Mouse (Mus musculus): Measurements from ENCODE around the gene Tex52. TPM values are rescaled to one million over a fixed set of nuclear protein-coding genes. Genes with fewer than 3 reads are reported as not detected.

Gene Tex52
- 0.33 and 0.54 TPM in 2 replicates for polyA plus RNA-seq (2015; fragmentation: Nextera tagmentation; extraction: Ambion mirVana)

GRCm38 (mm10) chr6:128375192-128375591, at the start of gene Tex52, which contains the start of gene Gm44596:
Tex52 (plus strand) TSS chr6:128375456.
Gm44596 (plus strand) TSS chr6:128375503.
- peak within 1 kb of the TSS; percentile 41; the same call in 1 of the 2 replicates for H3K27ac ChIP-seq (replicated peaks)
- ATAC-seq (ENCODE audit: low FRiP score) = peak; percentile 64
- 21% methylated on average over 6 of the region's 6 CpGs for WGBS
- no peak within 1 kb of the TSS for H3K4me3 ChIP-seq (replicated peaks)
- no peaks in the 10 kb centered on the region for H3K9me3 ChIP-seq (replicated peaks)
- no peak within 1 kb of the TSS for H3K9ac ChIP-seq (replicated peaks)
- H3K27me3 ChIP-seq (replicated peaks) = no peaks in the 10 kb centered on the region
- H3K36me3 ChIP-seq = no peaks in the 10 kb centered on the region
- H3K4me1 ChIP-seq = peaks cover 4% of the 10 kb centered on the region; the same call in 1 of the 2 replicates
- no peak within 1 kb of the TSS for H3K4me2 ChIP-seq

- Histone ChIP-seq H3K27ac (replicated peaks) (0 out of 2 replicates have a peak overlapping the region, but pooled peaks have one; percentile 9), H3K9ac (replicated peaks) (no peak overlapping the region), H3K4me1 (peaks cover 18% of the 10 kb centered on the region; the same call in 1 of the 2 replicates), H3K27me3 (replicated peaks) (no peaks in the 10 kb centered on the region), H3K36me3 (peaks cover 49% of the 10 kb centered on the region), H3K9me3 (replicated peaks) (no peaks in the 10 kb centered on the region), H3K4me2 (no peak overlapping the region), H3K4me3 (replicated peaks) (no peak overlapping the region)
- ATAC-seq (ENCODE audit: low FRiP score) = peak; percentile 63
- 19% methylated on average over 12 of the region's 12 CpGs for WGBS
Observed at GRCm38 (mm10) chr6:128334397-128335124, 40.7 kb upstream of the Tex52 start.

GRCm38 (mm10) chr6:128337467-128337866, 37.8 kb upstream of the Tex52 start:
- no peak overlapping the region for H3K4me3 ChIP-seq (replicated peaks)
- no peak overlapping the region for H3K4me2 ChIP-seq
- H3K27me3 ChIP-seq (replicated peaks) = no peaks in the 10 kb centered on the region
- H3K36me3 ChIP-seq = peaks cover 38% of the 10 kb centered on the region
- peaks cover 21% of the 10 kb centered on the region; the same call in 1 of the 2 replicates for H3K4me1 ChIP-seq
- no peaks in the 10 kb centered on the region for H3K9me3 ChIP-seq (replicated peaks)
- WGBS = 77% methylated on average over 7 of the region's 7 CpGs
- no peak for ATAC-seq (ENCODE audit: low FRiP score)
- no peak overlapping the region for H3K9ac ChIP-seq (replicated peaks)
- H3K27ac ChIP-seq (replicated peaks) = no peak overlapping the region

GRCm38 (mm10) chr6:128338876-128339275, 36.4 kb upstream of the Tex52 start:
- Histone ChIP-seq H3K27me3 (replicated peaks) (no peaks in the 10 kb centered on the region), H3K9ac (replicated peaks) (no peak overlapping the region), H3K4me3 (replicated peaks) (no peak overlapping the region), H3K27ac (replicated peaks) (peak overlapping the region; percentile 56), H3K4me2 (no peak overlapping the region), H3K4me1 (peaks cover 21% of the 10 kb centered on the region; the same call in 1 of the 2 replicates), H3K36me3 (peaks cover 29% of the 10 kb centered on the region), H3K9me3 (replicated peaks) (no peaks in the 10 kb centered on the region)
- WGBS = 39% methylated on average over 5 of the region's 5 CpGs
- ATAC-seq (ENCODE audit: low FRiP score) = peak; percentile 39; the same call in 1 of the 2 replicates

GRCm38 (mm10) chr6:128341956-128342723, 33.1 kb upstream of the Tex52 start:
- H3K9me3 ChIP-seq (replicated peaks) = no peaks in the 10 kb centered on the region
- H3K9ac ChIP-seq (replicated peaks) = no peak overlapping the region
- H3K4me2 ChIP-seq = no peak overlapping the region
- H3K36me3 ChIP-seq = peaks cover 11% of the 10 kb centered on the region
- no peak overlapping the region for H3K4me3 ChIP-seq (replicated peaks)
- H3K4me1 ChIP-seq = peaks cover 25% of the 10 kb centered on the region; the same call in 1 of the 2 replicates
- no peaks in the 10 kb centered on the region for H3K27me3 ChIP-seq (replicated peaks)
- H3K27ac ChIP-seq (replicated peaks) = no peak overlapping the region
- ATAC-seq (ENCODE audit: low FRiP score) = no peak
- 96% methylated on average over 11 of the region's 11 CpGs for WGBS

GRCm38 (mm10) chr6:128345623-128346022, 29.6 kb upstream of the Tex52 start:
- H3K27me3 ChIP-seq (replicated peaks) = no peaks in the 10 kb centered on the region
- H3K27ac ChIP-seq (replicated peaks) = no peak overlapping the region
- H3K9me3 ChIP-seq (replicated peaks) = no peaks in the 10 kb centered on the region
- peaks cover 11% of the 10 kb centered on the region for H3K36me3 ChIP-seq
- WGBS = 91% methylated on average over 10 of the region's 10 CpGs
- H3K9ac ChIP-seq (replicated peaks) = no peak overlapping the region
- peaks cover 20% of the 10 kb centered on the region; the same call in 1 of the 2 replicates for H3K4me1 ChIP-seq
- no peak overlapping the region for H3K4me2 ChIP-seq
- no peak for ATAC-seq (ENCODE audit: low FRiP score)
- no peak overlapping the region for H3K4me3 ChIP-seq (replicated peaks)

- 82% methylated on average over 6 of the region's 6 CpGs for WGBS
- Histone ChIP-seq H3K4me3 (replicated peaks) (no peak overlapping the region), H3K36me3 (peaks cover 15% of the 10 kb centered on the region), H3K4me1 (peaks cover 20% of the 10 kb centered on the region; the same call in 1 of the 2 replicates), H3K4me2 (no peak overlapping the region), H3K27ac (replicated peaks) (no peak overlapping the region), H3K9me3 (replicated peaks) (no peaks in the 10 kb centered on the region), H3K27me3 (replicated peaks) (no peaks in the 10 kb centered on the region), H3K9ac (replicated peaks) (no peak overlapping the region)
- ATAC-seq (ENCODE audit: low FRiP score) = no peak
Observed at GRCm38 (mm10) chr6:128346782-128347181, 28.5 kb upstream of the Tex52 start.

- WGBS = 36% methylated on average over 7 of the region's 7 CpGs
- Histone ChIP-seq H3K4me3 (replicated peaks) (no peak overlapping the region), H3K27ac (replicated peaks) (peak overlapping the region; percentile 64), H3K9ac (replicated peaks) (no peak overlapping the region), H3K4me1 (peaks cover 27% of the 10 kb centered on the region), H3K4me2 (no peak overlapping the region), H3K9me3 (replicated peaks) (no peaks in the 10 kb centered on the region), H3K36me3 (0 out of 2 replicates have a peak, but pooled peaks cover 4% of the 10 kb centered on the region), H3K27me3 (replicated peaks) (no peaks in the 10 kb centered on the region)
- ATAC-seq (ENCODE audit: low FRiP score) = peak; percentile 65
Observed at GRCm38 (mm10) chr6:128349711-128350110, 25.5 kb upstream of the Tex52 start.

- H3K27me3 ChIP-seq (replicated peaks) = no peaks in the 10 kb centered on the region
- H3K4me3 ChIP-seq (replicated peaks) = 0 out of 2 replicates have a peak overlapping the region, but pooled peaks have one; percentile 87
- no peak overlapping the region for H3K9ac ChIP-seq (replicated peaks)
- ATAC-seq (ENCODE audit: low FRiP score) = no peak
- no peaks in the 10 kb centered on the region for H3K9me3 ChIP-seq (replicated peaks)
- 58% methylated on average over 3 of the region's 3 CpGs for WGBS
- no peak overlapping the region for H3K27ac ChIP-seq (replicated peaks)
- H3K4me2 ChIP-seq = peak overlapping the region; percentile 72
- H3K4me1 ChIP-seq = peaks cover 30% of the 10 kb centered on the region
- peaks cover 21% of the 10 kb centered on the region for H3K36me3 ChIP-seq
Observed at GRCm38 (mm10) chr6:128354140-128354539, 21.1 kb upstream of the Tex52 start.

- H3K4me2 ChIP-seq = peak overlapping the region; percentile 72
- H3K27me3 ChIP-seq (replicated peaks) = no peaks in the 10 kb centered on the region
- H3K27ac ChIP-seq (replicated peaks) = peak overlapping the region; percentile 94
- no peaks in the 10 kb centered on the region for H3K9me3 ChIP-seq (replicated peaks)
- H3K4me1 ChIP-seq = peaks cover 36% of the 10 kb centered on the region
- H3K9ac ChIP-seq (replicated peaks) = peak overlapping the region; percentile 81
- H3K4me3 ChIP-seq (replicated peaks) = peak overlapping the region; percentile 87
- WGBS = under 1% methylated on average over 28 of the region's 28 CpGs
- peak; percentile 68 for ATAC-seq (ENCODE audit: low FRiP score)
- H3K36me3 ChIP-seq = peaks cover 21% of the 10 kb centered on the region
Observed at GRCm38 (mm10) chr6:128355201-128355681, 20.0 kb upstream of the Tex52 start.

GRCm38 (mm10) chr6:128355726-128356416, 19.4 kb upstream of the Tex52 start, which contains the start of gene Tulp3:
Tulp3 (minus strand) TSS chr6:128355851.
- H3K27me3 ChIP-seq (replicated peaks) = no peaks in the 10 kb centered on the region
- peak within 1 kb of the TSS; percentile 81 for H3K9ac ChIP-seq (replicated peaks)
- H3K27ac ChIP-seq (replicated peaks) = peak within 1 kb of the TSS; percentile 94
- peak; percentile 99 for ATAC-seq (ENCODE audit: low FRiP score)
- peaks cover 19% of the 10 kb centered on the region for H3K36me3 ChIP-seq
- H3K9me3 ChIP-seq (replicated peaks) = no peaks in the 10 kb centered on the region
- H3K4me3 ChIP-seq (replicated peaks) = peak within 1 kb of the TSS; percentile 87
- WGBS = under 1% methylated on average over 40 of the region's 42 CpGs
- H3K4me1 ChIP-seq = peaks cover 39% of the 10 kb centered on the region
- H3K4me2 ChIP-seq = peak within 1 kb of the TSS; percentile 72

All from neural tube, embryonic 15.5 days (tissue).